Mouse (Mus musculus): ENCODE measurements around the gene Gale. TPM values are rescaled to one million over a fixed set of nuclear protein-coding genes. Genes with fewer than 3 reads are reported as not detected.
"Not testable (repeated sequence)": the region's sequence is repeated elsewhere in the genome, so short reads cannot be mapped to it uniquely, and the experiment has no call there.

The Gale gene
- total RNA-seq, 1 experiment from 2014 or later, result 4.2 TPM

DNA sequence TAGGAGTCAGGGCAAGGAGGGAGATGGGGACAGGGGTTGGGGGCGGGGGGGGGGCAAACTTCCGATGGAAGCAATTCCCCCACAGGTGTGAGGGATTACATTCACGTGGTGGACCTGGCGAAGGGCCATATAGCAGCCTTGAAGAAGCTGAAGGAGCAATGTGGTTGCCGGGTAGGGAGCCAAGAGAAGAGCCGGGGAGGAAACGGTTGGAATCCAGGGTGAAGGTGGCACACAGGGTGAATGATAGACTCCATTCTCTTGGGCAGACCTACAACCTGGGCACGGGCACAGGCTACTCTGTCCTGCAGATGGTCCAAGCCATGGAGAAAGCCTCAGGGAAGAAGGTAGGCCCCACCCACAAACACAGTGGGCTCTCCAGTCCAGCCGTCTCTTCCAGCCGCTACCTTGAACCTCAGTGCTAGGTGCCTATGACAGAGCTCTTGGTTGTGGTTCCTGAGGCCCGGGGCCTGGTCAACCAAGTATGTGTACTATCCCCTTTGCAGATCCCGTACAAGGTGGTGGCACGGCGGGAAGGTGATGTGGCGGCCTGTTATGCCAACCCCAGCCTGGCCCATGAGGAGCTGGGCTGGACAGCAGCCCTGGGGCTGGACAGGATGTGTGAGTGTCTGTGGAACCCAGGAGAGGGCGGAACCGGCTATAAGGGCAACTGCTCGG lies 3.7 kb downstream of the Gale start:
- no peak for ATAC-seq (replicated peaks; ENCODE audit: low read depth, poor library complexity, severe bottlenecking)

DNA sequence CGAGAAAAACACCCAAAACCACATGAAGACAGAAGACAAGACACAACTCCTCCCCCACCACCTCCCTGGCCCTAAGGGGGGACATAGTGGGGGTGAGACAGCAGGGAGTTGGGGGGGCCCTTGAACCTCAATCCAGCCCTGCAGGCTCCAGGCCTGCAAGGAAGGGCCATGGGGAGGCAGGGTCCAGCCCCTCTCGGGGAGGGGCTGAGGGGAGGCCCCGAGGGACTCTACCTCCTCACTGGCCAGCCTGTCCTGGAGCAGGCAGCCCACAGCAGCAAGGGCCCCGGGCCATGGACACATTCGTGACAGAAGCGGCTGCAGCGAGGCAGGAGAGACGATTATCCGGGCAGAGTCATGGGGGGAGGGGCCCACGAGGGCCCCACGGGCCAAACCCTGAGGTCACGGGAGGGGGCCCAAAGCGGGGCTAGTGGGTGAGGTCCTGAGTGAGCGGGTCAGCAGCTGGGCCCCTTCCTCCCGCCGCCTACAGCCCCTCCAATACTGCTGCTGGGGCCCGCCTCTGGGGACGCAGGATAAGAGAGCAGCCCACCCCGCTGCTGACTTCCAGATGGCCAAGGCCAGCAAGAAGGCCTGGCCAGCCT lies 4.8 kb downstream of the Gale start:
- ATAC-seq (replicated peaks; ENCODE audit: low read depth, poor library complexity, severe bottlenecking), result no peak

DNA sequence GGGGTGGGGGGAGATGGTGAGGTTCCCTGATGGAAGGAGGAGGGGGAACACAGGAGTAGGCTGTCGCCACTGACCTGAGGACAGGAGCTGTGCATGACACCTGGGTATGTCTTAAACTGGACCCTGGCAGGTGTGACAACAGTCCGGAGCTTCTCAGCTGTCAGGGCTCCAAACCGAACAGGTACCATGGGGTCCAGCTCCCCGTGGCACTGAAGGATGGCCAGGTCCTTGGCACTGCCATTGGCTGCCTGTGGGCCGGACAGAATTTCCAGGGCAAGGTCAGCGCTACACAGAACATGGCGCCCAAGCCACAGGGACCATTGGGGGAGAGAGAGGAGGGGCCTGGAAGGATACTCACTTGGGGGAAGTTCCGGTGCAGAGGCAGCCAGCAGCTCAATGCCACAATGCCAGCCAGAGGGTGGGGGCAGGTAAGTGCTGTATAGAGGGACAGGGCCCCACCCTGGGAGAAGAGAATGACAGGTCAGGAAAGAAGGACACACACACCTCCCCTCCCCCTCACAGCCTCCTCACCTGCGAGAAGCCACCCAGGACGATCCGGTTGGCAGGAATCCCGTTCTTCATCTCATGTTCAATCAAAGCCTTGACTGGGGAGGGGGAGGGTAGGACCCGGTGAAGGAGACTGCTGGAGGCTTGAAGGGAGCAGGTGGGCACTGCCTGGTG lies 5.7 kb downstream of the Gale start:
- no peak for ATAC-seq (replicated peaks; ENCODE audit: low read depth, poor library complexity, severe bottlenecking)

DNA sequence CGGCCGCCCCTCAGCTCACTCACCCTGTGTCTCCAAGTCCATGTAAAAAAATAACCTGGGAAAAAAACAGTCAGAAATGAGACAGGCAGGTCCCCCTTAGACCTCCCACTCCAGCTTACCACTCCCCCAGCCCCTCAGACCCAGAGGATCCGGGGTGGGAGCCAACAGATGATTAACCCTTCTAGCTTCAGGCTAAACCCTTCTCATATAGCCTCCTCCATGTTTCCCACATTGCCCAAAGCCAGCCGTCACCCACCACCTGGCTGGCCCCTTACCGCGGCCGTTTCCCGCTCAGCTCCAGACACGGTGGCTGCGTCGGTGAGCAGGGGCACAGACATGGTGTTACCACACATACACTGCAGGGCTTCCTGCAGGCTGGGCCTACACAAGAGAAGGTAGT lies 7.1 kb downstream of the Gale start:
- ATAC-seq (replicated peaks; ENCODE audit: low read depth, poor library complexity, severe bottlenecking), result no peak

DNA sequence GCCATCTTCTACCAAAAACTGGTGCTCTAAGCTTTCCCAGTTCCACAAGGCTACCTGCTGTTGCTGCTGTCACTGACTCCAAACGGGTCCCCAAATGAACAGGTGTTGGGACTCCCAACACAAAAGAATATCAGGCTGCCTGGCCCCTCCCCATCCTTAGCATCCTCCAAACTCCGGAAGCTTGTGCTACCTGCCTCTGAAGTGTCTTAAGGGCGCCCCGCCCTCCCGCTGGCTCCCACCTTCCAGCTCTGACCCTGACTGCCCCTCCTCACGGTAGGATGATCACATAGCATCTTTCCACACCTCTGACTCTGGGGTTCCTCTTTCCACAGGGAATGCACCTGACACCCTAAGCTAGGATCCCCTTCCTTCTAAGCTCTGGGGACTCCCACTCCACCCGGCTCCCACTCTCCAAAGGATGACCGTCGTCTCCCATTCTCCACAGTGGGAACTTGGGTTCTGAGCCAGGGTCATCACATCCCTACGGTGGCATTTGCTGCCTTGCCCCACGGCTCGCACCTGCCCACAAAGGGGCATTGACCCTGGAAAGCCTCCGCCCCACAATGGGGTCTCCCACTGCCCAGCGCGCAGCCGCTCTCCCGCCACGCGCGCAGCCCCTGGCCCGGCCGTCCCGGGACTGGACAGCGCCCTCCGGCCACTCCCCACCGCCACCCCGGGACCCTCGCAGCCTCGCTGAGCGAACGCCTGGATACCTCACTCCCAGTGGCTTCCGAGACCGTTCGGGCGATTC lies 8.5 kb downstream of the Gale start:
- no peak for ATAC-seq (replicated peaks; ENCODE audit: low read depth, poor library complexity, severe bottlenecking)

DNA sequence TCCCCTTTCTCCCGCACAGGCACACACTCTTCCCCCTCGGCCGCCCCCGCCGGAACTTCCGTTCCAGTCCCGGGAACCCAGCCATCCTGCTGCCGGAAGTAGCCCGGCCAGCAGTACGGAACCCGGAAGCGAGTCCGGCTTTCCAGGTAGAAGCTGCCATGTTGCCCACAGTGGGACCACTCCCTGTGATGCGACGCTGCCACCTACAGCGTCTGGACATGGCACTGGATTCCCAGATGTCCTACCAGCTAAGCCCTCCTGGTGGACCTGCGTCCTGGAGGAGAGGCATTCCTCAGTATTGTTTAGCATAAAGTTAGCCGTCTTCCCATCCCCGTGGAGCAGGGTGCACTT lies 9.0 kb downstream of the Gale start, which contains the start of gene Lypla2:
TSS of gene Lypla2 (minus strand) at position 71 of the 351 bp plus-strand sequence.
- ATAC-seq (replicated peaks; ENCODE audit: low read depth, poor library complexity, severe bottlenecking), result peak; percentile 53

DNA sequence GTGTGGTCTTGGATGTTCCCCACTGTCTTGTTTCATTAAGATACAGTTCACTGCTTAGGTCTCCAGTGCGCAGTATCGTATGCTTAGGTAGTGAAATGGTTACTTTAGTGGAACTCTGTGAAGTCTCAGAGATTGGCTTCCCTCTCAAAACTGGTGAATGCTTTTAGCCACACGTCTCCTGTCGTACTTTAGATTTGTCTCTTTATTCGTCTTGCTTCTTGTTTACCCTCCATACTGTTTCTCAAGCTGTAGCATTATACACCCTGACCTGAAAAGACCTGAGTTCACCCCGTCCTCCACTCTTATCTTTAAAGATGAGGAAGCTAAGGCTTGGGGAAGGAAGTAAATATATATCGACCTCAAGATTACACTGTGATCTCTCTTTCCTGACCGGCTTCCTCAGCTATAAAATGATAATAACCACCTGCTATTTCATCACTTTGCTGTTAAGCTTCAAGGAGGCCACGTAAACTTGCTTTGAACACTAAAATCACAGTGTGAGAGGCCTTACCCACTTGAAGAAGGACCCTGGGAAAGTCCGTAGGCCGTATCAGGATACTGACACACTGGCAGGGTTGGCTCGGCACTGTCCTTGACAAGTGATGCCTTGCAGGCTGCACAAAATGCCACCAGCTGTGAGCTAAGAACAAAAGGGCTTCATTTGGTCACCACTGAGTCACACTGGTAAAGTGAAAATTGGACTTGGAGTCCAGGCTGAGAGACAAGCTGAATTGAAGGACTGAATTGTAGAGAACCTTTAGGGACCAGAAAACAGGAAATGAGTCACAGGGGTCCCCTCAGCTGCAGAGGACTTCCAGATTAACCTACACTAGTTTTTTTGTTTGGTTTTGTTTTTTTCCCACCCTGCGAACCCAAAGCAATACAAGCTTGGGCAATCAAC lies 9.6 kb downstream of the Gale start:
- peak; percentile 20; the same call in 1 of the 2 replicates for ATAC-seq (replicated peaks; ENCODE audit: low read depth, poor library complexity, severe bottlenecking)

DNA sequence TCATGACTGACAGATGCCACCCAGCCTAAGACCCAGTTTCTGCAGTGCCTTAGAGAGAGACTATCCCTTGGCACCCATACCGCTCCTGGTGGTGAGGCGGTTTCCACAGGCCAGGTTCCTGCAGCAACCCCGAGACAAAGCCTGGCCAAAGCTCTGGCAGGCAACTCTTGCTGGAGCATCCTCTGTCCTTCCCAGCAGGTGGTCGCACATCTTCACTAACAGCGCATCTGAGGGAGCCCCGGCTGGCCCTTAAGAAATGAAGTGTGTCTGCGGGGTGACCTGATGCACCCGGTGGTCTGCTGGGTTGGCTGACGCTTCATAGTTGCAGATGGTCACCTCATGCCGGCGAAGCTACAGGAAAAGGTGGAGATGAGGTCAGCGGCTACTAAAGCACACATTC lies 12.6 kb downstream of the Gale start:
- ATAC-seq (replicated peaks; ENCODE audit: low read depth, poor library complexity, severe bottlenecking), result no peak

DNA sequence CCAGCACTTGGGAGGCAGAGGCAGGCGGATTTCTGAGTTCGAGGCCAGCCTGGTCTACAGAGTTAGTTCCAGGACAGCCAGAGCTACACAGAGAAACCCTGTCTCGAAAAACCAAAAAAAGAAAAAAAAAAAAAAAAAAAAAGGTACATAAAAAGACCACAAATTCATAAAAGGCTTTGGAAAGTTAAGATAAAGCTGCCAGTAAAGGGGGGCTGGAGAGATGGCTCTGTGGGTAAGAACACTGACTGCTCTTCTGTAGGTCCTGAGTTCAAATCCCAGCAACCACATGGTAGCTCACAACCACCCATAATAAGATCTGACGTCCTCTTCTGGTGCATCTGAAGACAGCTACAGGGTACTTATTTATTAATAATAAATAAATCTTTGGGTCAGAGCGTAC lies 16.7 kb downstream of the Gale start:
- ATAC-seq (replicated peaks; ENCODE audit: low read depth, poor library complexity, severe bottlenecking), result not testable (repeated sequence)

DNA sequence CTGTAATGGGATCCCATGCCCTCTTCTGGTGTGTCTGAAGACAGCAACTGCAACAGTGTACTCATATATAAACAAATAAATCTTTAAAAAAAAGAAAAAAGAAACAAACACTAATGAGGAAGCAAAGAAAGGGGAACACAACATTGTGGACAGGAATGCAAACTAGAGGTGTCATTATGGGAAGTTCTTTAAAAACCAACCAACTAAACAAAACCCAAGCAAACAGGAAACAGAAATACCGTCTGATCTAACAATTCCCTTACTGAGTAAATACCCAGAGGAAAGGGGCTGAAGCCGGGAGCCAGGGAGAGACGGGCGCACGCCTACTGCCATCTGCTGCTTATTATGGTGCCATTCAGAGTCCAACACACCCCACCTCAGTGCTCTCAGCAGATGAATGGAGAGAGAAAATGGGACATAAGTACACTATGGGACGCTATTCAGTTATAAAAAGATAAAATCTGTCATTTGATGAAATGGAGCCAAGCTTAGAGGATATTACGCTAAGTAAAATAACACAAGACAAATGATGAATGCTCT lies 18.1 kb downstream of the Gale start:
- no peak for ATAC-seq (replicated peaks; ENCODE audit: low read depth, poor library complexity, severe bottlenecking)

DNA sequence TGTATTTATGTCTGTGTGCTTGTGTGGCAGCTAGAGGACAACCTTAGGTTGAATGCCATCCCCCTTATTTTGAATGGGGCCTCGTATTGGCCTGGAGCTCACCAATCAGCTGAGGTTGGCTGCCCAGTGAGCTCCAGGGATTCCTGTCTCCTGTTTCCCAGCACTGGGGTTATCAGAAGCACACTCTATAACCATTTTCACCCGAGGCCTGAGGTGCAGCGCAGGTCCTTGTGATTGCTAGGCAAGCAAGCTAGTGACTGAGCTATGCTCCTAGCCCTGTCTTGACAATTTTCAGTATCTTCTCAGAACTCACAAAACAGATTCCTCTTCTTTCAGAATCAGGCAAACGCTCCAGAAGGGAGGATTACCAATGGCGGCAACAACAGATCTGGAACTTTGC lies 21.0 kb downstream of the Gale start:
- ATAC-seq (replicated peaks; ENCODE audit: low read depth, poor library complexity, severe bottlenecking), result no peak

DNA sequence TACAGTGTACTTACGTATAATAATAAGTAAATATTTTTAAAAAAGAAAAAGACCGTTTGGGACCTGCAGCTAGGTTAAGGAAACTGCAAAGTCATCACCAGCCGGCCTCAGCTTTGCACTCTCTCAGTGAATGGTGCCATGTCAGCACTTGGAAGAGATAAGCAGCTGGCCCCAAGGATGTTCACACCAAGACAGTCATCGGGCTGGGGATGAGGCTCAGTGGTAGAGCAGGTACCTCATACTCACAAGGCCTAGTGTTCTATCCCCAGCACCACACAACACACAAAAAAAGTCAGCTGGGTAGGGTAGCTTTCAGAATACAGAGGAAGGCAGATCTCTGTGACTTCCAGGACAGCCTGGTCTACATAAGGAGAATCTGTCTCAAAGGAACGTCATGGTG lies 21.7 kb downstream of the Gale start:
- peak; percentile 57; the same call in 1 of the 2 replicates for ATAC-seq (replicated peaks; ENCODE audit: low read depth, poor library complexity, severe bottlenecking)

DNA sequence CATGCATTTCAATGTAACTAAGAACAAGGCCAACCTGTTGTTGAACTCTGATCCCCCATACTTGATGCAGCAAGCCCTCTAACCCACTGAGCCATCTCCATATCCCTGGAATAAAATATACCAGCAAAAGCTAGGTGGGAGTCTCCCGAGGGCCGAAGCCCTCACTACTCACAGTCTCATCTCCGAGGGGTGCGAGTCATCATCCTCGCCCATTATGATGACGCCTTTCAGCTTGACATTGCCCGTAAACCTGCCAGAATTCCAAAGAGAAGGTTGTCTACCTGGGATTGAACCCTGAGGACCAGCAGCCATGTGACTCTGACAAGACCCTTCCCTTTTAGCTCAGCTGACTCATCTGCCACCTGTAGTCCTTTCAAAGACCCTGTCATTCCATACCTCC lies 22.2 kb downstream of the Gale start:
- no peak for ATAC-seq (replicated peaks; ENCODE audit: low read depth, poor library complexity, severe bottlenecking)

DNA sequence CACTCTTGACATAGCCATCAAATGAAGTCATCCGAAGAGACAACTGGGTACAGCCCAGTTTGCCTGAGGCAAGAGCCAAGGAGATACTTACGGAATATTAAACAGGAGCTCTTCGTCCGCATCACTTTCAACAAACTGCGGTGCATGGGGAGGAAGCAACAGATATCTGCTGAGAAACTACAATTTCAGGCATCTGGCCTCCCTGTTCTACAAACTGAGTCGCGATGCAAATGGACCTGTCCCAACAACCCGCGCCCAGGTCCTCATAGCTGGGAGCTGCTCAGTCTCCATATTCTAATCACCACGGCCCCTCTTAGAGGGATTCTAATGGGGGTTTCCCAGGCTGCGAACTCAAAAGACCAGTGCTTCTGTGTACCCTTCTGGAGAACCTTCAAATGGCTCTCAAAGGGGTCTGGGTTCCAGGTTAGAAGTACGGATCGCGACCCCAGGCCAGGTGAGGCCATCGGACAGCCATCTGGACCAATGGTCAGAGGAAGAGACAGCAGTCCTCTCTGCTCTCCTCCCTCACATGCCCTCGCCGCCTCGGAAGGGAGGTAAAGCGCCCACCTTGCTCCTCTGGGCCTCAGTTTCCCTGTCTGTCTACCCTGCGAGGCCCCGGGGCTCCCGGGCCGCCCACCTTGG lies 22.9 kb downstream of the Gale start:
- ATAC-seq (replicated peaks; ENCODE audit: low read depth, poor library complexity, severe bottlenecking), result no peak

DNA sequence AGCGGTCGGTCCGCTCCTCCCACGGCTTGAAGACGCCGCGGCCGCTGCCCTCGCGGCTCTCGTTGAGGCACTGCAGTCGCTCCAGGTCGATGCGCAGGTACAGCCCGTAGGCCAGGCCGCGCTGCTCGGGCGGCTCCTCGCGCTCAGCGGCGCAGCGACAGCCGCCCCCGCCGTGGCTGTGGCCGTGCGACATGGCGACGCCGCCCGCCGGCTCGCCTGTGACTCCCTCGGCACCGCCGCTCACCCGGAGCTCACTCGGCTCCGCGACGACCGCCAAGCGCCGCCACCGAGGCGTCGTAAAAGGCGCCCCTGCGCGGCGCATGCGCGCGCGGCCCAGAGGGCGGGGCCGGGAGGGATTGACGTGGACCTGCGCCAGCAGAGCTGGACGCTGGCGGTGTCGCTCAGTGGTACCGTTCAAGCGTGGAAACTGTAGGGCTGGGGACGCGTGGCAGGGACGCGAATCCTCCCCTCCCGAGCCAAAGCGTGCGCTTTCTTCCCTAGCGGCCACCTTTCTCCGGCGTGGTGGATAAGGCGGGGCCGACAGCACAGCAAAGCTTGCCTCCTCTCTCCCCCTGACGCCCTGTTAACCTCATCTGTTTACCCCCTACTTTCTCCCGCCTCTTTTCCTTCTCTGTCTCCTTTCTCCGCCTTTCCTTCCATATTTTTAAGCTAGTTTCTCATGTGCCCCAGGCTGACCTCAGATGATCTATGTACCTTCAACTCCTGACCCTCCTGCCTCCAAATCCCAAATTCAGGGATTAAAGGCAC lies 23.6 kb downstream of the Gale start, which contains the start of gene Pithd1:
TSS of gene Pithd1 (minus strand) at position 322 of the 768 bp plus-strand sequence.
- peak; percentile 77 for ATAC-seq (replicated peaks; ENCODE audit: low read depth, poor library complexity, severe bottlenecking)

DNA sequence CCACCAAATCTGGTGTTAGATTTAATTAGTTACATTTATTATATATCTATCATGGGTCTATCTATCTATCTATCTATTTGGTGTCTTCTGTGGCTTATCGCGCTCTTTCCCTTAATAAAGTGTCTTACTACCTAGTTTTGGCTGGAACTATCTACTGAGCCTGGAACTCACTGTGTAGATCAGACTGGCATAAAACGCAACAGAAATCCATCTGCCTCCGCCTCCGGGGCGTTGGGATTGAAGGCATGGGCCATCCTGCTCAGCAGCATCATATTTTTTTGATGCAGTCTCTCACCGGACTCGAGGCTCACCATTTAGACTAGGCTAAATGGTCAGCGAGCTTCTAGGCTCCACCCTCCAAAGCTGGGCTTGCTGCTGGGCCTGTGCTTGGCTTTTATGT lies 24.2 kb downstream of the Gale start:
- no peak for ATAC-seq (replicated peaks; ENCODE audit: low read depth, poor library complexity, severe bottlenecking)

DNA sequence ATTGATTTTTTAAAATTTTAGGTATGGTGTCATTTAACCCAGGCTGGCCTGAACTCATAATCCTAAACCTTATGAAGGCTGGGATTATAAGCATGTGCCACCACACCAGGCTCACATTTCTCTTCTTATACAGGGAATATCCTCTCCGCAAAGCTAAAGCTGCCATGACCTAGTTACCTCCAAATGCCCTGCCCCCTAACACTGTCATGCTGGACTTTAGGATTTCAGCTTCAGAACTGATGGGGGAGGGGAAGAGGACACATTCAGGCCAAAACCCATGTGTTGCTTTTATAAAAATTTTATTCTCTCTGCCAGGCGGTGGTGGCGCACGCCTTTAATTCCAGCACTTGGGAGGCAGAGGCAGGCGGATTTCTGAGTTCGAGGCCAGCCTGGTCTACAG lies 30.4 kb downstream of the Gale start:
- no peak for ATAC-seq (replicated peaks; ENCODE audit: low read depth, poor library complexity, severe bottlenecking)

DNA sequence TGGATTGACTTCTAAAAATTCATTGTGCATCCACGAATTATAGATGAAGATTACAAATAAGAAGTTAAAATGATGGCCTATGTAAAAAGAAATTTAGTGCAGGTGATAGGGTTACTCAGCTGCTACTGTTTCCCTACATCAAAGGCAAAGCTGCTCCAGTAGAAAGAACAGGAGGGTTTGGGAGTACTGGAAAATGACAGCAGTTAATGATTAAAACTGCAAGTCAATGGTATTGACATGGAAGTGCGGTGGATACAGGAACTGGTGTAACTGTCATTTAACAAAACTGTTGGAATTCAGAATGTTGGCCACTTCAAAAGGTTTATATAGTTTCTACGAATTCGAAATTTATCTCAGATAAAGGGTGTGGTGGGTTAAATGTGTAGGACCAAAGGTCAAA lies 31.6 kb downstream of the Gale start:
- ATAC-seq (replicated peaks; ENCODE audit: low read depth, poor library complexity, severe bottlenecking), result no peak
